Mouse (Mus musculus): ENCODE data around the gene Itch. TPM values are rescaled to one million over a fixed set of nuclear protein-coding genes. Genes with fewer than 3 reads are reported as not detected.

The Itch gene
- polyA plus RNA-seq, 1 experiment from 2014 or later = 49.4 TPM

- Histone ChIP-seq H3K36me3 (peaks cover 27% of the 10 kb centered on the region), H3K9me3 (no peaks in the 10 kb centered on the region), H3K27ac (no peak overlapping the region), H3K4me1 (no peaks in the 10 kb centered on the region), H3K4me2 (no peak overlapping the region), H3K4me3 (replicated peaks) (no peak overlapping the region), H3K27me3 (replicated peaks) (no peaks in the 10 kb centered on the region), H3K9ac (no peak overlapping the region)
- WGBS = 90% methylated on average over 7 of the region's 7 CpGs
- no peak for ATAC-seq (ENCODE audit: insufficient read depth, low FRiP score, low read depth)
These were observed 91.4 kb downstream of the Itch start for GRCm38 (mm10) chr2:155224721-155225120.

GRCm38 (mm10) chr2:155235746-155236361, 102.5 kb downstream of the Itch start:
- Histone ChIP-seq H3K9me3 (no peaks in the 10 kb centered on the region), H3K9ac (peak overlapping the region; percentile 91; the same call in 1 of the 2 replicates), H3K36me3 (no peaks in the 10 kb centered on the region), H3K4me2 (peak overlapping the region; percentile 73), H3K4me1 (peaks cover 12% of the 10 kb centered on the region), H3K4me3 (replicated peaks) (peak overlapping the region; percentile 91), H3K27me3 (replicated peaks) (no peaks in the 10 kb centered on the region), H3K27ac (peak overlapping the region; percentile 89)
- ATAC-seq (ENCODE audit: insufficient read depth, low FRiP score, low read depth) = peak; percentile 83
- 5% methylated on average over 13 of the region's 13 CpGs for WGBS

GRCm38 (mm10) chr2:155236362-155236992, 103.2 kb downstream of the Itch start, which contains the start of gene Dynlrb1:
Dynlrb1 (plus strand) TSS chr2:155236533.
- peak; percentile 99 for ATAC-seq (ENCODE audit: insufficient read depth, low FRiP score, low read depth)
- peak within 1 kb of the TSS; percentile 89 for H3K27ac ChIP-seq
- H3K9me3 ChIP-seq = no peaks in the 10 kb centered on the region
- peaks cover 12% of the 10 kb centered on the region for H3K4me1 ChIP-seq
- H3K4me2 ChIP-seq = peak within 1 kb of the TSS; percentile 73
- H3K4me3 ChIP-seq (replicated peaks) = peak within 1 kb of the TSS; percentile 91
- H3K36me3 ChIP-seq = no peaks in the 10 kb centered on the region
- H3K27me3 ChIP-seq (replicated peaks) = no peaks in the 10 kb centered on the region
- peak within 1 kb of the TSS; percentile 91 for H3K9ac ChIP-seq
- under 1% methylated on average over 50 of the region's 50 CpGs for WGBS

GRCm38 (mm10) chr2:155237276-155237675, 104.0 kb downstream of the Itch start:
- H3K4me1 ChIP-seq = peaks cover 12% of the 10 kb centered on the region
- peak overlapping the region; percentile 91; the same call in 1 of the 2 replicates for H3K9ac ChIP-seq
- peak overlapping the region; percentile 89 for H3K27ac ChIP-seq
- peak overlapping the region; percentile 68 for H3K4me2 ChIP-seq
- no peaks in the 10 kb centered on the region for H3K27me3 ChIP-seq (replicated peaks)
- H3K4me3 ChIP-seq (replicated peaks) = peak overlapping the region; percentile 91
- H3K36me3 ChIP-seq = no peaks in the 10 kb centered on the region
- no peak for ATAC-seq (ENCODE audit: insufficient read depth, low FRiP score, low read depth)
- WGBS = 13% methylated on average over 4 of the region's 4 CpGs
- no peaks in the 10 kb centered on the region for H3K9me3 ChIP-seq

- Histone ChIP-seq H3K27ac (no peak overlapping the region), H3K9ac (no peak overlapping the region), H3K9me3 (no peaks in the 10 kb centered on the region), H3K4me2 (no peak overlapping the region), H3K27me3 (replicated peaks) (no peaks in the 10 kb centered on the region), H3K36me3 (peaks cover 20% of the 10 kb centered on the region), H3K4me1 (peaks cover 9% of the 10 kb centered on the region), H3K4me3 (replicated peaks) (no peak overlapping the region)
- ATAC-seq (ENCODE audit: insufficient read depth, low FRiP score, low read depth) = no peak
- 68% methylated on average over 4 of the region's 4 CpGs for WGBS
These were observed 107.6 kb downstream of the Itch start for GRCm38 (mm10) chr2:155240915-155241314.

GRCm38 (mm10) chr2:155242296-155242855, 109.1 kb downstream of the Itch start:
- H3K9ac ChIP-seq = no peak overlapping the region
- H3K27ac ChIP-seq = no peak overlapping the region
- H3K36me3 ChIP-seq = peaks cover 34% of the 10 kb centered on the region
- peaks cover 7% of the 10 kb centered on the region for H3K4me1 ChIP-seq
- H3K27me3 ChIP-seq (replicated peaks) = no peaks in the 10 kb centered on the region
- no peak overlapping the region for H3K4me3 ChIP-seq (replicated peaks)
- no peak for ATAC-seq (ENCODE audit: insufficient read depth, low FRiP score, low read depth)
- no peak overlapping the region for H3K4me2 ChIP-seq
- no peaks in the 10 kb centered on the region for H3K9me3 ChIP-seq
- WGBS = 85% methylated on average over 7 of the region's 7 CpGs

GRCm38 (mm10) chr2:155246231-155246630, 112.9 kb downstream of the Itch start:
- H3K27ac ChIP-seq = no peak overlapping the region
- no peak overlapping the region for H3K9ac ChIP-seq
- WGBS = 89% methylated on average over 4 of the region's 4 CpGs
- H3K9me3 ChIP-seq = no peaks in the 10 kb centered on the region
- H3K4me1 ChIP-seq = no peaks in the 10 kb centered on the region
- H3K36me3 ChIP-seq = peaks cover 70% of the 10 kb centered on the region
- H3K4me2 ChIP-seq = no peak overlapping the region
- ATAC-seq (ENCODE audit: insufficient read depth, low FRiP score, low read depth) = no peak
- H3K27me3 ChIP-seq (replicated peaks) = no peaks in the 10 kb centered on the region
- no peak overlapping the region for H3K4me3 ChIP-seq (replicated peaks)

- Histone ChIP-seq H3K9ac (no peak overlapping the region), H3K4me3 (replicated peaks) (no peak overlapping the region), H3K27ac (no peak overlapping the region), H3K9me3 (no peaks in the 10 kb centered on the region), H3K4me1 (no peaks in the 10 kb centered on the region), H3K36me3 (peaks cover 71% of the 10 kb centered on the region), H3K27me3 (replicated peaks) (no peaks in the 10 kb centered on the region), H3K4me2 (no peak overlapping the region)
- WGBS = 78% methylated on average over 1 of the region's 1 CpGs
- no peak for ATAC-seq (ENCODE audit: insufficient read depth, low FRiP score, low read depth)
These were observed 114.9 kb downstream of the Itch start for GRCm38 (mm10) chr2:155248206-155248605.

GRCm38 (mm10) chr2:155248718-155249117, 115.4 kb downstream of the Itch start:
- H3K4me3 ChIP-seq (replicated peaks) = no peak overlapping the region
- WGBS = 76% methylated on average over 2 of the region's 2 CpGs
- H3K4me2 ChIP-seq = no peak overlapping the region
- H3K27ac ChIP-seq = no peak overlapping the region
- no peak overlapping the region for H3K9ac ChIP-seq
- no peaks in the 10 kb centered on the region for H3K27me3 ChIP-seq (replicated peaks)
- H3K9me3 ChIP-seq = no peaks in the 10 kb centered on the region
- peaks cover 67% of the 10 kb centered on the region for H3K36me3 ChIP-seq
- no peak for ATAC-seq (ENCODE audit: insufficient read depth, low FRiP score, low read depth)
- H3K4me1 ChIP-seq = no peaks in the 10 kb centered on the region

GRCm38 (mm10) chr2:155249588-155249987, 116.3 kb downstream of the Itch start:
- Histone ChIP-seq H3K9ac (no peak overlapping the region), H3K4me2 (no peak overlapping the region), H3K36me3 (peaks cover 60% of the 10 kb centered on the region), H3K9me3 (no peaks in the 10 kb centered on the region), H3K4me3 (replicated peaks) (no peak overlapping the region), H3K27me3 (replicated peaks) (no peaks in the 10 kb centered on the region), H3K27ac (no peak overlapping the region), H3K4me1 (no peaks in the 10 kb centered on the region)
- WGBS = 90% methylated on average over 5 of the region's 5 CpGs
- ATAC-seq (ENCODE audit: insufficient read depth, low FRiP score, low read depth) = no peak

- no peaks in the 10 kb centered on the region for H3K4me1 ChIP-seq
- H3K36me3 ChIP-seq = no peaks in the 10 kb centered on the region
- no peak overlapping the region for H3K9ac ChIP-seq
- ATAC-seq (ENCODE audit: insufficient read depth, low FRiP score, low read depth) = no peak
- no peaks in the 10 kb centered on the region for H3K9me3 ChIP-seq
- no peaks in the 10 kb centered on the region for H3K27me3 ChIP-seq (replicated peaks)
- H3K4me2 ChIP-seq = no peak overlapping the region
- 90% methylated on average over 6 of the region's 6 CpGs for WGBS
- no peak overlapping the region for H3K27ac ChIP-seq
- H3K4me3 ChIP-seq (replicated peaks) = no peak overlapping the region
These were observed 132.2 kb downstream of the Itch start for GRCm38 (mm10) chr2:155265526-155265925.

- H3K9ac ChIP-seq = no peak overlapping the region
- WGBS = 84% methylated on average over 5 of the region's 5 CpGs
- no peak overlapping the region for H3K27ac ChIP-seq
- no peak overlapping the region for H3K4me2 ChIP-seq
- no peaks in the 10 kb centered on the region for H3K4me1 ChIP-seq
- no peaks in the 10 kb centered on the region for H3K36me3 ChIP-seq
- no peaks in the 10 kb centered on the region for H3K9me3 ChIP-seq
- no peak overlapping the region for H3K4me3 ChIP-seq (replicated peaks)
- no peaks in the 10 kb centered on the region for H3K27me3 ChIP-seq (replicated peaks)
- ATAC-seq (ENCODE audit: insufficient read depth, low FRiP score, low read depth) = no peak
These were observed 133.6 kb downstream of the Itch start for GRCm38 (mm10) chr2:155266896-155267295.
